Mouse (Mus musculus): ENCODE results near the gene Enpep.

DNA sequence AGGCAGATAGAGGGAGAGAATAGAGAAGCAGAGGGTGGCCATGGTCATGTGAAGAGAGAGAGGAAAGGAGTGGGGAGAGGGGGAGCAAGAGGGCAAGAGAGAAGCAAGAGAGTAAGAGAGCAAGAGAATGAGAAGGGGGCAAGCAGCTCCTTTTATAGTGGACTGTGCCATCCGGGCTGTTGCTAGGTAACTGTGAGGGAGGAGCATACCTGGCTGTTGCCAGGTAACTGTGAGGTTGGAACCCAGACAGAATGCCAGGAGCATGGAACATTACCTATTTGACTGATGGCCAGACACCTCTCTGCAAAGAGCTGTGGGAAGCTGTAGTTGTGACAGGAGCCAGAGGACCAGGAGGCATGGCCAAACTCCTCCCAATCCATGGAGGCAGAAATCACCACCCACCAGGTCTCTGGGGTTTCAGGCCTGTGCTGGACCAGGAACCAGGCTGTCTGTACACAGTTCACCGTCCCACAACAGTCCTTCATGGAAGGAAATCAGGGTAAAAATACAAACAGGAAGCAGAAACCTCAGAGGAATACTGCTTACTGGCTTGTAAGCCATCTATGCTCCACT, 32.4 kb upstream of the Enpep start:
- TF ChIP-seq GATA1 (IDR thresholded peaks at IDR 0.05; ENCODE audit: low read length) (no peak), TAL1 (IDR thresholded peaks at IDR 0.05; ENCODE audit: low read length) (no peak)

All from erythroblast, embryonic 14.5 days (primary cell).